Mouse (Mus musculus) skeletal muscle tissue, adult 2 months (tissue): ENCODE results near the gene 4930558K02Rik.
A peak's percentile ranks its signal among the peaks of the same experiment; 100 is the strongest.

ENCODE experiments used
- DNase-seq: peaks from one replicate; pipeline ENCODE4 v3.0.0-alpha.2; 2012; ENCODE audit warnings: low read depth, low spot score

Gene 4930558K02Rik

GRCm38 (mm10) chr1:161902692-161903452, 76.6 kb downstream of the 4930558K02Rik start:
- no peak for DNase-seq

- DNase-seq: no peak
Measured at GRCm38 (mm10) chr1:161900129-161900528, 79.3 kb downstream of the 4930558K02Rik start.

- DNase-seq: no peak
Measured at GRCm38 (mm10) chr1:161897235-161897634, 82.2 kb downstream of the 4930558K02Rik start.

- DNase-seq: no peak
Measured at GRCm38 (mm10) chr1:161896130-161896529, 83.3 kb downstream of the 4930558K02Rik start.

GRCm38 (mm10) chr1:161895014-161895413, 84.4 kb downstream of the 4930558K02Rik start:
- no peak for DNase-seq

GRCm38 (mm10) chr1:161894553-161894952, 84.9 kb downstream of the 4930558K02Rik start:
- peak; percentile 18 for DNase-seq

GRCm38 (mm10) chr1:161894126-161894525, 85.3 kb downstream of the 4930558K02Rik start:
- no peak for DNase-seq
